24 mouse cellular contexts compared by ENCODE assay signal in genomic region chr10:117695027-117695426, GRCm38 (mm10).
"Had no signal": no experiment of that assay in that cellular context is flagged by ENCODE, and none has a peak within 500 bp of the region (broad histone marks: within the 10 kb centered on the region; RNA-seq: fewer than 3 reads in every experiment).

No protein-coding gene starts in this region.

- DNase-seq: left cerebral cortex, postnatal 4 days; liver; liver, embryonic 13.5 days; liver, postnatal 0 days; lung, adult 18-20 months; lung, adult 2 months; lung, embryonic 14.5 days; lung, postnatal 10 days; lung, postnatal 14 days; lung, postnatal 36 days; lung, postnatal 4 days; midbrain, embryonic 14.5 days had no signal

- ATAC-seq: liver, embryonic 12.5 days; liver, postnatal 0 days; lung, postnatal 0 days; midbrain, embryonic 13.5 days; midbrain, embryonic 15.5 days; midbrain, embryonic 16.5 days had no signal

- H3K27me3 ChIP-seq: limb, embryonic 12.5 days; limb, embryonic 13.5 days; limb, embryonic 15.5 days; liver, embryonic 12.5 days; liver, embryonic 13.5 days; liver, embryonic 15.5 days; lung, embryonic 15.5 days; megakaryocyte, embryonic 14.5 days; midbrain, embryonic 12.5 days; midbrain, embryonic 13.5 days; midbrain, embryonic 15.5 days had no signal
